Mouse (Mus musculus): ENCODE data around the gene Htr3a. TPM values are rescaled to one million over a fixed set of nuclear protein-coding genes. Genes with fewer than 3 reads are reported as not detected.

The Htr3a gene
- not detected for total RNA-seq (2023)

DNA sequence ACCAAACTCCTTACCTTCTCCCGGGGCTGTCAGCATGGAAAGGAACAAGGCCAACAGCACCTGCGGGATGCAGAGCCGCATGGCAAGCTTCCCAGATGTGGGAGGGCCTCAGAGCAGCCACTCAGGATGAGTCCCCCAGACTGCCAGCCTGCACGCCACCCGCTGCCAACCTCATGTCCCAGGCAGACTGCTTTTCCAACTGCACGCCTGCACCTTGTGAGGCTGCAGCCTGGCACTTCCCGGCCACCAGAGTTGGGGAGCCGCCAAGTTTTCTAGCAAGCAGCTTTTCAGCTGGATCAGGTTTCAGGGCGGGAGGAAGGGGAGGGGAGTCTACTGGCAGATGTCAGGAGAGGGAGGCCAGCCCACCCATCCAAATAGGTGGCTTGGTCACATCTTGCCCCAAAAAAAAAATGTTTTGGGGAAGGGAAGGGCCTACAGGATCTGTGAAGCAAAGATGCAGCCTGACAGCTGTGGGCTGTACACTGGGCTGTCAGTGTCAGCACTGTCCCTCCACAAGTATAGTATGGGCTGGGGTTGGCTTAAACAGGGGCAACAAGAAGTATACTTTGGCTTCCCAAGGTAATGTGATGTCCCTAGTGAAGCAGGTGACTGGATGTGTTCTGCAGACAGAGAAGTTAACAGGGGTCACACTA, at the start of gene Htr3a:
TSS of gene Htr3a (minus strand) at position 215 of the 653 bp plus-strand sequence.

Other genes starting within 250 kb of the Htr3a start
- gene Zbtb16, start 74.9 kb downstream of the Htr3a start, total RNA-seq (2023) = 1 to 10 TPM; 5.3 to 6.3 TPM
- not detected for gene Htr3b, start 53.9 kb upstream of the Htr3a start, total RNA-seq (2023)
- 1 to 10 TPM; 9.3 to 9.8 TPM for gene Usp28, start 74.3 kb upstream of the Htr3a start, total RNA-seq (2023)
- 10 to 100 TPM; 24.7 to 25.2 TPM for gene Zw10, start 144.5 kb upstream of the Htr3a start, total RNA-seq (2023)
- not detected for gene Tmprss5, start 170.2 kb upstream of the Htr3a start, total RNA-seq (2023)